Mouse (Mus musculus) retina, embryonic 14.5 days (tissue): Measurements from ENCODE around the gene Hacd2.

Experiments used
- DNase-seq: peaks from one replicate; pipeline ENCODE4 v3.0.0-alpha.2; 2015; ENCODE audit warnings: low spot score

Hacd2 gene

DNA sequence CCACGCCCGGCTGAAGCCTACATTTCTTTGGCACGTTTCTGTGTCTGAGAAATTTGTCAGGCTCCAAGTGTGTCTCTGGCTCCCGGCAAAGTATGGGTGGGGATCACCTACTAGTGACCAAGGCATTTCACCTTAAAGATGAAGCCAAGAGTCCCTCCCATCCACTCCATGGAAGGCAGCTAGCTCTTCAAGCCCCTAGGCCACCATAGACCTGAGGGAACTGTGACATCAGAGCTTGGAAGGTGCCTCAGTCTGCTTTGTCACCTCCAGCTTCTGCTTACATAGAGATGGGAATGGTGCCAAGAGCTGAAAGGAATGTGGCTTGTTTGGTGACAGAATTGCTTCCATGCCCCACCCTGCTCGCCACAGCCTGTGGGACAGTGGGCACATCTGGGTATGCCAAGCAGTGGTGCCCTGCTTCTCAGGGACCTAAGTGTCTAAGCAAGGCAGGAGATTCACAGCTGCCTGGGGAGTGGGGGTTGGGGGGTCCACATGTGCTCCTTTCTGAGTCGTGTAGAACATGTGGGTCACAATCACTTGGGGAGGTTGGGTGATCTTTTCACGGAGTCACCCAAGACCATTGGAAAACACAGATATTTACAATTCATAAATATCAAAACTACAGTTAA lies 94.2 kb downstream of the Hacd2 start:
- no peak for DNase-seq

GRCm38 (mm10) chr16:35117436-35117835 lies 95.2 kb downstream of the Hacd2 start:
- no peak for DNase-seq

GRCm38 (mm10) chr16:35120603-35121002 lies 98.4 kb downstream of the Hacd2 start:
- no peak for DNase-seq

DNA sequence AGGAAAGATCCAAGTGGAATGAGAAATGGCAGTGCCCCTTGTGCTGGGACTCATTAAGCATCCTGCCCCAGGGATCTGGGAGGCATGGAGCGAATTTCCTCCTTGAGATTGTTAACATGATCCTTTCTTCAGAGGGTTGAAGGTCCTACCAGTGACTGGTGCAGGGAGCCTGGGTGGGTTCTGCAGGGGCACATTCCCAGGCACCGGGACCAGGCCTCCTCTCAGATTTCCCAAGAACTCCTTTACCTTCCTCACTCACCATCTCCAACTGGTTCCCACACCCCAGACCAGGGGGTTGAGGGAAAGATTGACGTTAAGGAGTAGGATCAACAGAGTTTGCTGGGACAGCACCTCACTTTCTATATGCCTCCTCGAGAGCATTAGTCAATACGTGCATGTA lies 105.0 kb downstream of the Hacd2 start:
- DNase-seq = no peak

GRCm38 (mm10) chr16:35130172-35130571 lies 107.9 kb downstream of the Hacd2 start:
- DNase-seq = no peak

DNA sequence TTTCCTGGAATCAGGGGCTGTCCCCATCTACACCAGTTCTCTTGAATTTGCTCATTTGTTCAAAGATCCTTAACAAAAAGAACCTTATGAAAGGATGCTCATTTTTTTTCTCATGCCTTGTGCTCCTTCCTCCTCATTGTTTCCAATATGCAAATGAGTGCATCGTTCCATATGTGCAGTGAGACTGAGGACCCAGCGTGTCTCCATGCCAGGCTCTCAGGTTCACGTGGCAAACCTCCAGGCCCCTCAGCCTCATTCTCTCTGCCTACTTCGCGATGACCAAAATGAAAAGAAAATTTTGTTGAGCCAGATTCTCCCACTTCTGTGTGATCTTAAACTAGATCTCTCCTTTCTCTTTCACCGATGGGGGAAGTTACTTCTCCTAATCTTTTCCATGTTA lies 117.2 kb downstream of the Hacd2 start:
- no peak for DNase-seq

- peak; percentile 56 for DNase-seq
Measured at GRCm38 (mm10) chr16:35139873-35140619, 117.8 kb downstream of the Hacd2 start.

DNA sequence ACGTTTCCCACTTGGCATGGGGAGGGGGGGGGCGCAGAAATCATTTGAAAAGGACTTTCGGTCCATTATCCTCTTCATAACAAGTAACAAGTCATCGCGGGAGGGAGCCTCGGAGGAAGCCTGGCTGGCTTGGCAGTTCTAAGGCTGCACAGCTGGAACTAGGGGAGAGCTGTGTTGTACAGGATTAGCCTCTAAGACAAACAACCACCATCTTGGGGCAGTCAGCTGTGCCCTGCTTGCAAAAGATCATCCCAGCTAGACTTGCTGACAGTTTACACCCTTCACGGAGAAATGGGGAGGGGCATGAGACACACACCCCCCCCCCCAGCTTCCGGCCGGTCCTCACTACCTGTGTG lies 118.4 kb downstream of the Hacd2 start:
- peak; percentile 25 for DNase-seq

DNA sequence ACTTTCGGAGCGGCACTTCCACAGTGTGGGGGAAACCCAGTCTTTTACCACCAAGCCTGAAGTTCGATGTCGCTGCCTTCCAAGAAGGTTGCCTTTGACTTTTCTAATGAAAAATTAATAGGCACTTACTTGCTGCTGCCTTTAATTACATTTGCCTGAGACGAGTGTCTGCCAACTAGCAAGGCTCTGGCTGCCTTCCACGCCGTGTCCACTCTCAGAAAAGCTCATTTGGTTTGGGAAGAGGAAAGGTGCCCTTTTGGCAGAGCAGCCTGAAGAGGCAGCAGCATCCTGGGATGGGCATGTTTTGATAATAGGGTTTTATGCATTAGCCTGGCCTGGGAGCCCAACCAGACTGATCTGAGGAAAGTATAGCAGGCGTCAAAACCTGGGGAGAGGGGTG lies 119.6 kb downstream of the Hacd2 start:
- no peak for DNase-seq

GRCm38 (mm10) chr16:35146153-35146552 lies 123.9 kb downstream of the Hacd2 start:
- no peak for DNase-seq

DNA sequence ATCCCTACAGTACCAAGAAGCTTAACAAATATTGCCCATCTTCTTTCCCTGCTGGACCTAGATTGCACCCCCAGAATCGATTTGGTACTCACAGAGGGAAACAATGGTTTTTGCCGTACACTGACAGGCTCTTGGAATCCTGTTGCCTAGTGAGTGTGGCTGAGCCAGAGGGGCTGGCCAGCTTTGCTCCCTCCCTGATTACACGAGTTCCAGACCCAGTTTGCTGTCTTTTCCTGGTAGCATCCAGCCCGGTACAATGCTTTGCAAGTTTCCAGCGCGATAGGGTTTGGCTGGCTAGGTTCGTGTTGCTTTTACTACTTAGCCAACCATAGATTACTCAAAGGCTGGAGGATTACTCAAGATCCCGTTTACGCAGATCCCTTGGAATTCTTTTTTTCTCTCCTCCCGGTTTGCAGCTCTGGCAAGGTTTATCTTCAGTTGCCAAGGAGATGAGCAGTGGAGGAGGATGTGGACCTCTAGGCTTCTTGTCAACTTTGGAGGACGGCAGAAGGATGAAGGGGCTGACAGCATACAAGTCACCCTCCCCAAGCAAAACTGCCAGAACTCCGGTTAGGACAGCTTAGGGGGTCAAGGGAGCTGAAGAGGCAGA lies 131.0 kb downstream of the Hacd2 start:
- DNase-seq = peak; percentile 26

DNA sequence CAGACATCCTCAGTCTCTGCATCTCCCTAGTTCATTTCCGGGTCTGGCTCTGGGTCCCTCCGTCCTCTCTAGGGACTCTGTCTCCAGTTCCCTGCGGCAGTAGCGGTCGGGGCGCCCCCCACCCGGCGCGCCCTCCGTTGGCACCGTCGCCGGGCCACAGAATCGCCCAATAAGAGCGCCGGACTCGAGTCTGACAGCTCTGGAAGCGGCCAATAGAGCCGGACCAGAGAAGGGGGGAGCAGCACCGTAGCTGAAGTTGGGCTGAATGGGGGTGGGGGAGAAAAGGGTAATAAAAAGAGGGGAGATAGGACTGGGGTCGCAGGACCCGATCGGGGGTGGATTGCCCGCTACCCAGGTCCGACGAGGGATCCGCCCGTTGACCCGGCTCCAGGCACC lies 132.0 kb downstream of the Hacd2 start:
- peak; percentile 63 for DNase-seq

DNA sequence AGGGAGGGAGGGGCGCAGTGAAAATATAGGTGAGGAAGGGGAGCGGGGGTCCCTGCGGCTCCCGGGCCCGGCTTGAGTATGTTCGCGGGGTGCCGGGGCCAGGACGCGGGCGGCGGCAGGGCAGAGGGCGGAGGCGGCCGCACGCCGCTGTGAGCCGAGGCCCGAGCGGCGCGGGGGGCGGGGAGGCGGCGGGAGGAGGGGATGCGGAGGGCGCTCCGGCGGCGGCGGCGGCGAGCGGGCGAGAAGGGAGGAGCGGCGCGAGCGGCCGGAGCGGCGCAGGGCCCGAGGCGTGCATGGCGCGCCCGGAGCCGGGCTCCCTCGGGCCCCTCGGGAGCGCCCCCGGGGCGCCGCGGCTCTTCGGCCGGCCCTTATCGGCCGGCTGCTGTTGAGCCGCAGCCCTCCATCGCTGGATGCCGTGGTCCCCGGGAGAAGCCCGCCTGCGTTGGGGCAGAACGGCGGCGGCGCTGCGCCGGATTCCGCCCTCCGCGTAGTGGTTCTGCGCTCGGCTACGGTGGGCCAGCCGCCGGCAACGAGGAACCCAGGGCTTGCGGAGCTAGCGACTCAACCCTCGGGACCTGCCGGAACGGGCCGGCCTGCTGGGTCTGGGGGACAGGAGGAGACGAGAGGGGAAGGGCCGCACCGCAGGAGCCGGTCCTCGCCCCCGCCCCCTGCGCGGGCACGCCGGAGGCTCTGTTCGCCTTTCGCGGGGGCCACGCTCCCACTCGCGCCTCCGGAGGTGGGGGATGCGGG lies 132.6 kb downstream of the Hacd2 start, which contains the start of gene Adcy5:
Gene Adcy5 (plus strand): TSS at position 237 of the 750 bp plus-strand sequence.
- peak; percentile 65 for DNase-seq

GRCm38 (mm10) chr16:35155391-35156305 lies 133.4 kb downstream of the Hacd2 start:
- DNase-seq = peak; percentile 63

DNA sequence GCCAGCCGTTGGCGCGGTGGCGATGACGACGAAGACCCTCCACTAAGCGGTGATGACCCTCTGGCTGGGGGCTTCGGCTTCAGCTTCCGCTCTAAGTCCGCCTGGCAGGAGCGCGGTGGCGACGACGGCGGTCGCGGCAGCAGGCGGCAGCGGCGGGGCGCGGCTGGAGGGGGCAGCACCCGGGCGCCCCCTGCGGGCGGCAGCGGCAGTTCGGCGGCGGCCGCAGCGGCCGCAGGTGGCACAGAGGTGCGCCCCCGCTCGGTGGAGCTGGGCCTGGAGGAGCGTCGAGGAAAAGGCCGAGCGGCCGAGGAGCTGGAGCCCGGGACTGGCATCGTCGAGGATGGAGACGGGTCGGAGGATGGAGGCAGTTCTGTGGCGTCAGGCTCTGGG lies 134.1 kb downstream of the Hacd2 start:
- peak; percentile 78 for DNase-seq

DNA sequence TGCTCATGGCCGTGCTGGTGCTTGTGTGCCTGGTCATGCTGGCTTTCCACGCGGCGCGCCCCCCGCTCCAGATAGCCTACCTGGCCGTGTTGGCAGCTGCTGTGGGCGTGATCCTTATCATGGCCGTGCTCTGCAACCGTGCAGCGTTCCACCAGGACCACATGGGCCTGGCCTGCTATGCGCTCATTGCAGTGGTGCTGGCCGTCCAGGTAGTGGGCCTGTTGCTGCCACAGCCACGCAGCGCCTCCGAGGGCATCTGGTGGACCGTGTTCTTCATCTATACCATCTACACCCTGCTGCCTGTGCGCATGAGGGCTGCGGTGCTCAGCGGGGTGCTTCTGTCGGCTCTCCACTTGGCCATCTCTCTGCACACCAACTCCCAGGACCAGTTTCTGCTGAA lies 134.6 kb downstream of the Hacd2 start:
- no peak for DNase-seq
